Mouse (Mus musculus): ENCODE measurements around the gene Sfmbt2. TPM values are rescaled to one million over a fixed set of nuclear protein-coding genes. Genes with fewer than 3 reads are reported as not detected.

Gene Sfmbt2
- total RNA-seq, 2 experiments from 2014 or later = 0.07 to 0.19 TPM

GRCm38 (mm10) chr2:10521719-10522415, 151.6 kb downstream of the Sfmbt2 start:
- ATAC-seq (replicated peaks; ENCODE audit: low FRiP score, low TSS enrichment, poor library complexity, severe bottlenecking) = no peak

DNA sequence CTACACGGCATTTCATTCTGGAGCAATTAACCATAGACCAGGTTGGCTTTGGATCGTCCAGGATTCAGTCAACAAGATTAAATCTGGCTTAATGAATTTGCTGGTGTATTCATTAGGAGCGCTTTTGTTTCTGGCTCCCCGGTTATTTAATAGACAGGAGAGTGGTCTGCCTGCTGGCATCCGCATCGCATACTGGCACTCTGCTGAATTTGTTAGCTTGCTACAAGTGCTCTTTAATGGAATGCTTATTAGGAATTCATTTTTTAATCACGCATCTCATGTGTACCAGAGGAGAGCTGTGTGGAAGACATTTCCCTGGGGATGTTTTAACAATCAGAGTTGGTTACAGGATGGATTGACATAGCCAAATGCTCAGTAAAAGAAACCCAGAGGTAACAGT, 155.3 kb downstream of the Sfmbt2 start:
- ATAC-seq (replicated peaks; ENCODE audit: low FRiP score, low TSS enrichment, poor library complexity, severe bottlenecking) = no peak

DNA sequence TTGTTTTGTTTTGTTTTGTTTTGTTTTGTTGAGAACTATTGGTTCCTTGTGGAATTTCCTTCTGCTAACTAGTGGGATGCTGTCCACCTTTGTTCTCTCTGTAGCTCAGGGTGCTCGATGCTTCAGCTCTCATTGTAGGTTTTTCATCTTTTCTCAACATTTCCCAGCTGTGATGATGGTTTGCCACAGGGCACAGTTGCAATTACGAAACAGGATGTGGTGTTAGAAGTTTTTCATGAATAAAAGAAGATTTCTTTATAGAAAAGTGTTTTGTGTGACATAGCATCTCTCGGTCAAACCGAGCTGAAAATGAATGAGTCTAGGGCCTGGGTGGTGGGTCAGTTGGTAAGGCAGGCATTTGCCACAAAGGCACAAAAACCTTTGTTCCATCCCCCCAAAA, 171.5 kb downstream of the Sfmbt2 start:
- no peak for ATAC-seq (replicated peaks; ENCODE audit: low FRiP score, low TSS enrichment, poor library complexity, severe bottlenecking)

- no peak for ATAC-seq (replicated peaks; ENCODE audit: low FRiP score, low TSS enrichment, poor library complexity, severe bottlenecking)
Observed at GRCm38 (mm10) chr2:10542388-10542787, 172.1 kb downstream of the Sfmbt2 start.

DNA sequence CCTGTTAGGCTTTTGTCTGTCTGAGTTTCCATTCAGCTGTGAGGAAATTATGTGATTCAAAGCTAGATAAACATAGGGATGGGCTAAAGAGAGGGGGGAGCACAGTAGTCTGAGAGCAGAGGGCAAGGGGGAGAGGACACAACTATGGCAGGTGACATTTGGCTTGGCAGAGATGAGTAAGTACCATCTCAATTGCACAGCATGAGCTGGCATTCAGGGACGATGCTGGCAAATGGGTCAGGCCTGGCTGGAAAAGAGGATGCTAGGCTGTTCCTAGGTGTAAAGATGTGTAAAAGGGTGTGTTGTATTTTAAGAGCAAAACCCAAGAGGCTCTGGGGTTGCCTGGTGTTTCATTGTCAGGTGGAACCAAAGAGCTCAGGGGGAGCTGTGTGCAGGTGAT, 188.5 kb downstream of the Sfmbt2 start:
- no peak for ATAC-seq (replicated peaks; ENCODE audit: low FRiP score, low TSS enrichment, poor library complexity, severe bottlenecking)

DNA sequence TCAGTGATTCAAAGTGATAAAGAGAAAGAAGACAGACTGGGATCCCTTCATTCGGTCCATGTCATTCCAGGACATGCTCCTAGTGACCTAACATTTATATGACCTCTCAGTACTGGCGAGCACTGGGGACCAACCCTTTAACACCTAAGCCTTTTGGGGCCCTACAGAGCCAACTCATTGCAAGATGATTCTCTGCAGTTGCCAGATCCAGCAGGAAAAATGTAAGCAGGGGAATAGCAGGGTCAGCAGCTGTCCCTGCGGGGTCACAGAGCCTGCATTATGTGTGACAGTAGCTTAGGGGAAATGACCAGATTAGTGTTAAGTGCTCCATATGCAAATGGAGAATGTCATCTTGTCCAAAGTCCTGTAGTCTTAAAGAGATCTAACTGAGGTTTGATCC, 195.2 kb downstream of the Sfmbt2 start:
- no peak for ATAC-seq (replicated peaks; ENCODE audit: low FRiP score, low TSS enrichment, poor library complexity, severe bottlenecking)

DNA sequence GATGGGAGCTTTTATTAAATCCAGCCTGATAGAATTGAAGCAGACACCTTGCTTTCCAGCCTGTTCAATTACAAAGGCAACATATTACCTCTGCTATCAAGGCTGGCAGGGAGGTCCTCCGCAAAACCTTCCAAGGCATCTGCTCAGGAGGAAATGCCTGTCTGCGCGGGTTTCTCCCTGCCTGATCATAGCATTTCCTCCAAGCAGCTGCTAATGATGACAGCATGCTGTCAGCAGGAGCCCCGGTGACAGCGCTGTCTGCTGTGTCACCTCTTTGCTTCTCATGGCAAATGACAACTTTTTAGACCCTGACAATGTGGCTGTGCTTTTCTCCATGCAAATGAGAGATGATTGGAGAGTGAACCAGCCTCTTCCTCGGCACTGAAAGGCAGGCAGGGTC, 199.1 kb downstream of the Sfmbt2 start:
- ATAC-seq (replicated peaks; ENCODE audit: low FRiP score, low TSS enrichment, poor library complexity, severe bottlenecking) = no peak

- ATAC-seq (replicated peaks; ENCODE audit: low FRiP score, low TSS enrichment, poor library complexity, severe bottlenecking) = no peak
Observed at GRCm38 (mm10) chr2:10572311-10572710, 202.0 kb downstream of the Sfmbt2 start.

- no peak for ATAC-seq (replicated peaks; ENCODE audit: low FRiP score, low TSS enrichment, poor library complexity, severe bottlenecking)
Observed at GRCm38 (mm10) chr2:10575962-10576740, 205.8 kb downstream of the Sfmbt2 start.

DNA sequence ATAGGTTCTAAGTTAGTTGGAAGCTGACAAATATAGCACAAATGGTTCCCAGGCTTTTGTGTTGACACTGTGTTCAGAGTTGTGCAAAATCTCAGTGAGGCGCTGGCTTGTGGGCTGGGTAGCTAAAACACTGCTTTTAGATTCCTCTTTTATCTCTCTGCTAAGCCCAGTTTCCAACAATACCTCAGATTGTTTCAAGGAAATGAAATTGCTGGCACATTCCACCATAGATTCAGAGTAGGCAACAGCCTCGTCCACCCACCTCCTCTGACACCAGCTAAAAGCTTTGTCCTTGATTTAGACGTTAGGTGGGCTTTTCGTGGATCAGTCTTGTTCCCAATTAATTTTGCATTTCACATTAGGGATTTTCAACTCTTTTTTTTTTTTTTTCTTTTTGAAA, 212.4 kb downstream of the Sfmbt2 start:
- no peak for ATAC-seq (replicated peaks; ENCODE audit: low FRiP score, low TSS enrichment, poor library complexity, severe bottlenecking)

- ATAC-seq (replicated peaks; ENCODE audit: low FRiP score, low TSS enrichment, poor library complexity, severe bottlenecking) = no peak
Observed at GRCm38 (mm10) chr2:10583103-10583502, 212.8 kb downstream of the Sfmbt2 start.

GRCm38 (mm10) chr2:10591310-10591709, 221.0 kb downstream of the Sfmbt2 start:
- no peak for ATAC-seq (replicated peaks; ENCODE audit: low FRiP score, low TSS enrichment, poor library complexity, severe bottlenecking)

DNA sequence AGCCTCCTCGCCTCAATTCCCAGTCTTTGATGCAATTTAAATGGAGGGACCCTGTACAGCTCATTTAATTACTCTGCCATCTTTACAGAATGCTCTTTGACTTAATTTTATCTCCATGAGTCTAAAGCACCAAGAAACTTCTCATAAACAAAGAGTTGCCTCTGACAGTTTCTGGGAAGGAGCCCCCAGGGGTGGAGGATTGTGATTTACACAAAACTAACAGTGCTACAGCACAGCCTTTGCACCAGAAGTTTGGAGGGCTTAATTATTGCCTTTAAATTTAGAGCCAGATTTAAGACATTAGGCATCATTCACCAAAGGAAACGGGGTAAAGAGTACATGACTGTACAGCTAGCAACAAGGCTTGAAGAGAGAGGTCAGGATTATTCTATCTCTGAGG, 245.2 kb downstream of the Sfmbt2 start:
- no peak for ATAC-seq (replicated peaks; ENCODE audit: low FRiP score, low TSS enrichment, poor library complexity, severe bottlenecking)

Other genes with a start within 250 kb of the Sfmbt2 start
- gene Itih2, start 239.1 kb upstream of the Sfmbt2 start, total RNA-seq (2014; fragmentation: Nextera tagmentation) = not detected in 2 replicates
- gene Itih2, start 239.1 kb upstream of the Sfmbt2 start, total RNA-seq (2017) = not detected in 2 replicates
- 0.09 and 0.84 TPM in 2 replicates for gene Itih5, start 216.9 kb upstream of the Sfmbt2 start, total RNA-seq (2014; fragmentation: Nextera tagmentation)
- gene Itih5, start 216.9 kb upstream of the Sfmbt2 start, total RNA-seq (2017) = 1.3 and 4.9 TPM in 2 replicates

Measured in megakaryocyte-erythroid progenitor cell, adult 5-6 weeks (primary cell).